Mouse (Mus musculus): ENCODE data around the gene Asic2.

DNA sequence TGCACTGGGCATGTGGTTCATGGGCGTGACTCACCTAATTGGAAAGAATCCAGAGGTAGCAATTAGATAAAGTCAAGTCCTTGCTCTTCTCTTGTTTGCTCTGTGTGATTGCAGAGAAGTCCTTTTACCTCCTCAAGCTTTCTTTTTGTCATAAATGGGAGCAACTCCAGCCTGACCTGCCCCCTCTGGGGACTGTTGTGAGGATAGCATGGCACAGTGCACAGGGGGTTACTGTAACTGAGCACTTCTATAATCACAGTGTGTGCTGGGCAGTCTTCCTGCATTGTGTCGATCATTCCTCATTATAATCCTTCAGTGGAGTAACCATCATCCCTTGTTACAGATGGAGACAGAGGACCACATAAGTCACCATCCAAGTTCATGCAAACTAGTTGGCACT, 732.2 kb downstream of the Asic2 start:
- no peak for TF ChIP-seq CTCF (IDR thresholded peaks at IDR 0.05; ENCODE audit: low read depth, low read length)
- no peak for TF ChIP-seq POLR2A (IDR thresholded peaks at IDR 0.05; ENCODE audit: extremely low read depth, insufficient read depth, low read length)

Measured in liver, adult 2 months (tissue).